Mouse (Mus musculus) thymus, postnatal 36 days (tissue): ENCODE data around the gene Sertad3.
"Not testable (repeated sequence)": the region's sequence is repeated elsewhere in the genome, so short reads cannot be mapped to it uniquely, and the experiment has no call there.

Experiments used
- DNase-seq, 2 experiments: peaks; one replicate each; pipeline ENCODE4 v3.0.0; 2022; ENCODE audit warnings: mixed read lengths in 2 of 2

Sertad3 gene

GRCm38 (mm10) chr7:27493022-27493421, 19.5 kb downstream of the Sertad3 start:
- no peak for DNase-seq

- no peak for DNase-seq
Measured at GRCm38 (mm10) chr7:27493450-27493849, 19.9 kb downstream of the Sertad3 start.

- not testable (repeated sequence) for DNase-seq
Measured at GRCm38 (mm10) chr7:27494659-27495367, 21.2 kb downstream of the Sertad3 start.

GRCm38 (mm10) chr7:27499036-27499435, 25.5 kb downstream of the Sertad3 start, which contains the start of gene Prx:
Prx (plus strand) TSS chr7:27499324.
- no peak for DNase-seq

- no peak for DNase-seq
Measured at GRCm38 (mm10) chr7:27501620-27502019, 28.1 kb downstream of the Sertad3 start.

GRCm38 (mm10) chr7:27506765-27507370, 33.3 kb downstream of the Sertad3 start:
- DNase-seq, result no peak

GRCm38 (mm10) chr7:27507711-27508647, 34.4 kb downstream of the Sertad3 start:
- peak; percentile 96 to 98 for DNase-seq

- DNase-seq, result peak; percentile 65 to 68
Measured at GRCm38 (mm10) chr7:27508648-27509005, 35.1 kb downstream of the Sertad3 start.

GRCm38 (mm10) chr7:27510809-27511208, 37.2 kb downstream of the Sertad3 start:
- no peak for DNase-seq

GRCm38 (mm10) chr7:27514961-27515360, 41.4 kb downstream of the Sertad3 start:
- DNase-seq, result no peak

- no peak for DNase-seq
Measured at GRCm38 (mm10) chr7:27518314-27518713, 44.7 kb downstream of the Sertad3 start.

GRCm38 (mm10) chr7:27520104-27520503, 46.5 kb downstream of the Sertad3 start:
- DNase-seq, result no peak

GRCm38 (mm10) chr7:27520599-27520998, 47.0 kb downstream of the Sertad3 start:
- no peak for DNase-seq

- no peak for DNase-seq
Measured at GRCm38 (mm10) chr7:27522967-27523366, 49.4 kb downstream of the Sertad3 start, which contains the start of gene Hipk4. Hipk4 (plus strand) TSS chr7:27523267.

GRCm38 (mm10) chr7:27523805-27524204, 50.2 kb downstream of the Sertad3 start:
- no peak for DNase-seq

- peak; percentile 64 to 66 for DNase-seq
Measured at GRCm38 (mm10) chr7:27526039-27526827, 52.7 kb downstream of the Sertad3 start.
